Mouse (Mus musculus) c-Kit-negative CD71-positive TER-119-positive erythroid progenitor cells, embryonic 14.5 days (primary cell): ENCODE measurements around the gene Krt15.

Experiments used
- DNase-seq: peaks from one replicate; pipeline ENCODE4 v3.0.0-alpha.2; 2013; ENCODE audit warnings: low read depth, low spot score

The Krt15 gene

GRCm38 (mm10) chr11:100124901-100125300, 10.8 kb downstream of the Krt15 start:
- no peak for DNase-seq

DNA sequence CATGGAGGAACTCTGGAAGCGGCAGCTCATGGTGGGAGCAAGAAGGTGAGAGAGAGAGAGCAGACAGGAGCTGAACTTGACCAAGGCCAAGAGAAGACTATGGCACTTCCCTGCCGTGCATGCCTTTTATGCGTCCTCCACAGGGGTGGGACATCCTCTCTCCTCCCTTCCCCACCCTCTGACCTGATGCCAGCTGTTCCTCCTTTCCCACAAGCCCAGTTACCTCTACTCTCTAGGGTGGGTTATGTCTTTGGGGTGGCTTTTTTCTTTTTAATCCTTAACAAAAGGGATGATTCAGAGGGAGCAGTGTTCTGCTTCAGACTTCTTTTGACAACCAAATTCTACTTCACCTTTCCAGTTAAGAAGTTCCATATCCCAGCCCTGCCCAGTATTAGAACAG, 14.3 kb downstream of the Krt15 start, which contains the start of gene Krt13:
Gene Krt13, minus strand, starts transcription at position 101 of the 400 bp plus-strand sequence.
- no peak for DNase-seq

DNA sequence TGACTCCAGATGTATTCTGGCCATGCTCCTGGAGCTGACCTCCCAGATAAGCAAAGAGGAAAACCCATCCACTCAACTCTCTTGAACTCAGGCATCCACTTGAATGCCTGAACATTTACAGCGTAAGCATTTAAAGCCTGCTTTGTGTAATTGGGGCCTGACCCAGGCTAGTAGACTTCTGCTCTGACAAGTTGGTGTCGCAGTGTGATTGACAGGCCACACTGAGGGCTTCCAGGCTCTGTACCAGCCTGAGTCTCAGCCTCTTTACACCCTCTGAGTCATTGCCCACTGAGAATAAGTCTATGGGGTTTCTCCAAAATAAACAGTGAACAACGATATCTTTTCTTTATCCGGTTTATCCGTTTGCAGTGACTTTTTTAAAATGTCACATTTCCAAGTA, 15.4 kb downstream of the Krt15 start:
- DNase-seq: no peak

GRCm38 (mm10) chr11:100113742-100114029, 22.0 kb downstream of the Krt15 start:
- DNase-seq: no peak

- DNase-seq: no peak
Observed at GRCm38 (mm10) chr11:100112935-100113741, 22.6 kb downstream of the Krt15 start.

GRCm38 (mm10) chr11:100105576-100106122, 30.1 kb downstream of the Krt15 start, which contains the start of gene Krt36:
Gene Krt36, minus strand, starts transcription at chr11:100105626.
- DNase-seq: no peak

GRCm38 (mm10) chr11:100102693-100103429, 32.9 kb downstream of the Krt15 start:
- DNase-seq: no peak

- DNase-seq: no peak
Observed at GRCm38 (mm10) chr11:100100391-100100790, 35.3 kb downstream of the Krt15 start.

DNA sequence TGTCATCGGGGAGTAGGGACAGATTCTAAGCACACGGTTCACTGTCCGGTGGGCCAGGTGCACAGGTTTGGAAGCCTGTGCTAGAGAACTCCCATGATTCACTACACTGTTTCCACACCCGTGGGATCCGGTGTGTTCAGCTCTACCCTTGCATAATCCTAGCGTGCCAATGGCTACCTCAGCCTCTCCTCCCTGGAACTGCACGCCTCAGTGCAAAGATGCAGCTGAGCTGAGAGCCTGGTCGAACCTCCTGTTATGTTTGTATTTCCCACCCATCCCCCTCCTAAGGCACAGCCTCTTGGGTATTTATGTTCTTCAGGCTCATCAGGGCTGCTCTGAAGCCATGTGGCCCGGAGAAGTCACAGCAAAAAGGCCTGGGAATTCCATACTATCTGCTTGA, 37.9 kb downstream of the Krt15 start:
- DNase-seq: no peak

DNA sequence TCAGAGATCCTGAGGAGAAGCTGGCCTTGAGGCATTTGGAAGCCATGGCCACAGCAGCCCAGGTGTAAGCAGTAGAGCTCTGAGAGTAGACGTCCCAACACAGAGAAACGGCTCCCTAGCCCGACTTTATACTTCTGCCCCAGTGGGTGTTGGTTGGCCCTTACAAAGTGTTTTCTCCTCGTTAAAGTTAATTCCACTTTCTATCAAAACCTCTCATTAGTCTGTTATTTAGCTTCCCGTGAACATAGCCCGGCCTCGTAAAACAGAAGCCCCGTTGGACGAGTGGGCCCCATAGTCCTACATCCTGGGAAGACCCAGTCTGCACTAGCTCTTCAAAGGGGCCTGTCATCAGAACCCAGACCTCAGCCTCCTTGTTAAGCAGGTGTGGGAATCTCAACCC, 39.6 kb downstream of the Krt15 start, which contains the start of gene Krt35:
Gene Krt35, minus strand, starts transcription at position 101 of the 400 bp plus-strand sequence.
- DNase-seq: no peak

DNA sequence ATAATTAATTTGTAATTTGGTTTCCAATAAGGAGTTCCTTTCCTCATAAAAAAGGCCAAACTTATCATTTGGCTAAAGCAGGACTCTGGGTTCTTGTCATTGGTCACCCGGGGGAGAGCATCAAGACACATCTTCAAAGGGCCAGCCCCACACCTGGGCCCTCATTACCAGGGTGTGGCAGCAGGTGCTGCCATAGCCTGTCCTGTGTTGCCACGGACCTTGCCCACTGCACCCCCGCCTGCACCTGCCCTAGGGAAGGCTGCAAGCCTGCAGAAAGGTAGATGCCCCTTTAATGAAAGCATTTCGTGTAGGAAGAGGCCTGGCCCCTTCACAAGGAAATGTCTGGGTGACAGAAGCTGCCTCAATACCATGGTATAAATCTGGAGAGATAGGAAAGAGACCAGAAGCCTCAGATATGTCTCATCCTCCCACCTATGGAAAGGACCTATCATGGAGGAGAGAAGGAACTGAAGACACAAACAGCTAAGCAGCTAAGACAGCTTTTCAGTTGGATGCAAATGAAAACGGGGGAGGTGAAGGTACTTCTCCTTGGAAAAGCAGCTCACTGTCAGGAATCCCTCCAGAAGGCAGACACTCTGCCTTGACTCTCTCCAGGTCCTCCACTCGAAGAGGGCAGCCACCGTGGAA, 47.2 kb downstream of the Krt15 start:
- no peak for DNase-seq

DNA sequence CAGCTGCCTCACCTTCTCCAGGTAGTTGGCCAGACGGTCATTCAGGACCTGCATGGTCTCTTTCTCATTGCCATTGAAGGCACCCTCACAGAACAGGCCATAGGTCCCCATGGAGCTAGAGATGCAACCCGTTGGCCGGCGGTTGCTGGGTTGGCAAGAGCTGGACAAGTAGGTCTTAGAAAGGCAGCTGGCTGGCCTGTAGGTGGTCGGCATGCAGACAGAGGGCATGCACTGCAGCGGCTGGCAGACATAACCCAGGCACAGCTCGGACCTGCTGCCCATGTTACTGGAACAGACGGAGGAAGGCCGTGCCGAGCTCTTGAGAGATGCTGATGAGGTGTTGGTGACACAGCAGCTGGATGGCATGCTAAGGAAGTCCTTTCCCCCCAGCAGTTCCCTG, 47.9 kb downstream of the Krt15 start, which contains the start of gene Krt32:
Gene Krt32, minus strand, starts transcription at position 366 of the 400 bp plus-strand sequence.
- no peak for DNase-seq
